Mouse (Mus musculus): ENCODE measurements around the gene Tnfrsf22. TPM values are rescaled to one million over a fixed set of nuclear protein-coding genes. Genes with fewer than 3 reads are reported as not detected.

Gene Tnfrsf22
- polyA plus RNA-seq, 1 experiment = not detected

GRCm38 (mm10) chr7:143612215-143612614 is 37.2 kb downstream of the Tnfrsf22 start:
- no peaks in the 10 kb centered on the region for H3K36me3 ChIP-seq (replicated peaks; ENCODE audit: low read length)
- peaks cover 5% of the 10 kb centered on the region; the same call in 1 of the 2 replicates for H3K4me1 ChIP-seq
- H3K9me3 ChIP-seq = peaks cover 16% of the 10 kb centered on the region
- no peak for TF ChIP-seq GATA1 (IDR thresholded peaks at IDR 0.05; ENCODE audit: borderline replicate concordance, low read length)
- TF ChIP-seq FLI1 (IDR thresholded peaks at IDR 0.05; ENCODE audit: low read length) = no peak
- no peak overlapping the region for H3K4me3 ChIP-seq (replicated peaks)
- peaks cover 45% of the 10 kb centered on the region for H3K27me3 ChIP-seq (replicated peaks)

GRCm38 (mm10) chr7:143605321-143605720 is 44.1 kb downstream of the Tnfrsf22 start:
- peaks cover 6% of the 10 kb centered on the region; the same call in 1 of the 2 replicates for H3K9me3 ChIP-seq
- peaks cover 34% of the 10 kb centered on the region for H3K27me3 ChIP-seq (replicated peaks)
- no peak overlapping the region for H3K4me3 ChIP-seq (replicated peaks)
- no peaks in the 10 kb centered on the region for H3K36me3 ChIP-seq (replicated peaks; ENCODE audit: low read length)
- peaks cover 26% of the 10 kb centered on the region for H3K4me1 ChIP-seq
- TF ChIP-seq GATA1 (IDR thresholded peaks at IDR 0.05; ENCODE audit: borderline replicate concordance, low read length) = no peak; the same call in 2 of the 3 replicates
- TF ChIP-seq FLI1 (IDR thresholded peaks at IDR 0.05; ENCODE audit: low read length) = no peak

GRCm38 (mm10) chr7:143604889-143605288 is 44.6 kb downstream of the Tnfrsf22 start:
- TF ChIP-seq FLI1 (IDR thresholded peaks at IDR 0.05; ENCODE audit: low read length) = no peak
- TF ChIP-seq GATA1 (IDR thresholded peaks at IDR 0.05; ENCODE audit: borderline replicate concordance, low read length) = no peak
- Histone ChIP-seq H3K27me3 (replicated peaks) (peaks cover 30% of the 10 kb centered on the region), H3K36me3 (replicated peaks; ENCODE audit: low read length) (no peaks in the 10 kb centered on the region), H3K4me3 (replicated peaks) (no peak overlapping the region), H3K9me3 (peaks cover 6% of the 10 kb centered on the region; the same call in 1 of the 2 replicates), H3K4me1 (peaks cover 28% of the 10 kb centered on the region)

GRCm38 (mm10) chr7:143601705-143602104 is 47.8 kb downstream of the Tnfrsf22 start:
- Histone ChIP-seq H3K36me3 (replicated peaks; ENCODE audit: low read length) (peaks cover 17% of the 10 kb centered on the region), H3K4me1 (peaks cover 57% of the 10 kb centered on the region), H3K9me3 (peaks cover 5% of the 10 kb centered on the region; the same call in 1 of the 2 replicates), H3K27me3 (replicated peaks) (peaks cover 10% of the 10 kb centered on the region), H3K4me3 (replicated peaks) (no peak overlapping the region)
- no peak for TF ChIP-seq FLI1 (IDR thresholded peaks at IDR 0.05; ENCODE audit: low read length)
- no peak for TF ChIP-seq GATA1 (IDR thresholded peaks at IDR 0.05; ENCODE audit: borderline replicate concordance, low read length)

- peaks cover 7% of the 10 kb centered on the region for H3K27me3 ChIP-seq (replicated peaks)
- H3K9me3 ChIP-seq = no peaks in the 10 kb centered on the region
- TF ChIP-seq FLI1 (IDR thresholded peaks at IDR 0.05; ENCODE audit: low read length) (no peak), GATA1 (IDR thresholded peaks at IDR 0.05; ENCODE audit: borderline replicate concordance, low read length) (no peak)
- H3K4me3 ChIP-seq (replicated peaks) = peak overlapping the region; percentile 100
- peaks cover 30% of the 10 kb centered on the region for H3K36me3 ChIP-seq (replicated peaks; ENCODE audit: low read length)
- peaks cover 63% of the 10 kb centered on the region for H3K4me1 ChIP-seq
Measured at GRCm38 (mm10) chr7:143600231-143600740, 49.2 kb downstream of the Tnfrsf22 start.

GRCm38 (mm10) chr7:143599428-143600230 is 49.8 kb downstream of the Tnfrsf22 start, which contains the start of gene Cars:
Cars (minus strand) TSS chr7:143600090.
- no peak for TF ChIP-seq GATA1 (IDR thresholded peaks at IDR 0.05; ENCODE audit: borderline replicate concordance, low read length)
- TF ChIP-seq FLI1 (IDR thresholded peaks at IDR 0.05; ENCODE audit: low read length) = peak; percentile 48; the same call in 1 of the 2 replicates
- Histone ChIP-seq H3K36me3 (replicated peaks; ENCODE audit: low read length) (peaks cover 37% of the 10 kb centered on the region), H3K27me3 (replicated peaks) (peaks cover 6% of the 10 kb centered on the region), H3K4me1 (peaks cover 63% of the 10 kb centered on the region), H3K9me3 (no peaks in the 10 kb centered on the region), H3K4me3 (replicated peaks) (peak within 1 kb of the TSS; percentile 100)

- TF ChIP-seq FLI1 (IDR thresholded peaks at IDR 0.05; ENCODE audit: low read length) = no peak
- no peak for TF ChIP-seq GATA1 (IDR thresholded peaks at IDR 0.05; ENCODE audit: borderline replicate concordance, low read length)
- Histone ChIP-seq H3K4me3 (replicated peaks) (no peak overlapping the region), H3K36me3 (replicated peaks; ENCODE audit: low read length) (peaks cover 81% of the 10 kb centered on the region), H3K27me3 (replicated peaks) (no peaks in the 10 kb centered on the region), H3K4me1 (peaks cover 87% of the 10 kb centered on the region), H3K9me3 (no peaks in the 10 kb centered on the region)
Measured at GRCm38 (mm10) chr7:143594865-143595264, 54.6 kb downstream of the Tnfrsf22 start.

- TF ChIP-seq GATA1 (IDR thresholded peaks at IDR 0.05; ENCODE audit: borderline replicate concordance, low read length) (no peak), FLI1 (IDR thresholded peaks at IDR 0.05; ENCODE audit: low read length) (no peak)
- Histone ChIP-seq H3K4me3 (replicated peaks) (peak overlapping the region; percentile 11), H3K27me3 (replicated peaks) (no peaks in the 10 kb centered on the region), H3K36me3 (replicated peaks; ENCODE audit: low read length) (peaks cover 95% of the 10 kb centered on the region), H3K9me3 (no peaks in the 10 kb centered on the region), H3K4me1 (peaks cover 86% of the 10 kb centered on the region)
Measured at GRCm38 (mm10) chr7:143592255-143592654, 57.2 kb downstream of the Tnfrsf22 start.

GRCm38 (mm10) chr7:143588006-143588405 is 61.5 kb downstream of the Tnfrsf22 start:
- H3K4me3 ChIP-seq (replicated peaks) = no peak overlapping the region
- H3K27me3 ChIP-seq (replicated peaks) = no peaks in the 10 kb centered on the region
- H3K9me3 ChIP-seq = no peaks in the 10 kb centered on the region
- H3K36me3 ChIP-seq (replicated peaks; ENCODE audit: low read length) = peaks cover 98% of the 10 kb centered on the region
- TF ChIP-seq GATA1 (IDR thresholded peaks at IDR 0.05; ENCODE audit: borderline replicate concordance, low read length) (no peak), FLI1 (IDR thresholded peaks at IDR 0.05; ENCODE audit: low read length) (no peak)
- peaks cover 58% of the 10 kb centered on the region for H3K4me1 ChIP-seq

- Histone ChIP-seq H3K9me3 (no peaks in the 10 kb centered on the region), H3K4me1 (peaks cover 56% of the 10 kb centered on the region), H3K36me3 (replicated peaks; ENCODE audit: low read length) (peaks cover 98% of the 10 kb centered on the region), H3K4me3 (replicated peaks) (no peak overlapping the region), H3K27me3 (replicated peaks) (no peaks in the 10 kb centered on the region)
- TF ChIP-seq GATA1 (IDR thresholded peaks at IDR 0.05; ENCODE audit: borderline replicate concordance, low read length) = no peak
- no peak for TF ChIP-seq FLI1 (IDR thresholded peaks at IDR 0.05; ENCODE audit: low read length)
Measured at GRCm38 (mm10) chr7:143587586-143587985, 61.9 kb downstream of the Tnfrsf22 start.

Other genes with a start within 250 kb of the Tnfrsf22 start
- gene Cdkn1c, start 188.6 kb downstream of the Tnfrsf22 start, polyA plus RNA-seq (2012; ENCODE audit: insufficient read depth, low replicate concordance) = 0.66 TPM in 1 of 2 replicates, not detected in the other
- gene Slc22a18, start 175.9 kb downstream of the Tnfrsf22 start, polyA plus RNA-seq (2012; ENCODE audit: insufficient read depth, low replicate concordance) = 0.32 TPM in 1 of 2 replicates, not detected in the other
- 2.3 TPM in 1 of 2 replicates, not detected in the other for gene Phlda2, start 146.5 kb downstream of the Tnfrsf22 start, polyA plus RNA-seq (2012; ENCODE audit: insufficient read depth, low replicate concordance)
- 5.7 and 38.9 TPM in 2 replicates for gene Nap1l4, start 100.6 kb downstream of the Tnfrsf22 start, polyA plus RNA-seq (2012; ENCODE audit: insufficient read depth, low replicate concordance)
- 4.8 and 43.5 TPM in 2 replicates for gene Cars, start 49.6 kb downstream of the Tnfrsf22 start, polyA plus RNA-seq (2012; ENCODE audit: insufficient read depth, low replicate concordance)
- 0.22 and 0.54 TPM in 2 replicates for gene Tnfrsf26, start 20.9 kb downstream of the Tnfrsf22 start, polyA plus RNA-seq (2012; ENCODE audit: insufficient read depth, low replicate concordance)
- gene Tnfrsf23, start 36.2 kb upstream of the Tnfrsf22 start, polyA plus RNA-seq (2012; ENCODE audit: insufficient read depth, low replicate concordance) = 0.36 TPM in 1 of 2 replicates, not detected in the other
- 1.2 TPM in 1 of 2 replicates, not detected in the other for gene Osbpl5, start 107.3 kb upstream of the Tnfrsf22 start, polyA plus RNA-seq (2012; ENCODE audit: insufficient read depth, low replicate concordance)
- gene Mrgprg, start 117.3 kb upstream of the Tnfrsf22 start, polyA plus RNA-seq (2012; ENCODE audit: insufficient read depth, low replicate concordance) = not detected in 2 replicates
- 0.46 TPM in 1 of 2 replicates, not detected in the other for gene Mrgpre, start 134.8 kb upstream of the Tnfrsf22 start, polyA plus RNA-seq (2012; ENCODE audit: insufficient read depth, low replicate concordance)
- gene Nadsyn1, start 173.2 kb upstream of the Tnfrsf22 start, polyA plus RNA-seq (2012; ENCODE audit: insufficient read depth, low replicate concordance) = 1.4 TPM in 1 of 2 replicates, not detected in the other
- 12.3 and 14.5 TPM in 2 replicates for gene Dhcr7, start 173.5 kb upstream of the Tnfrsf22 start, polyA plus RNA-seq (2012; ENCODE audit: insufficient read depth, low replicate concordance)
- not detected in 2 replicates for gene Gm498, start 217.2 kb upstream of the Tnfrsf22 start, polyA plus RNA-seq (2012; ENCODE audit: insufficient read depth, low replicate concordance)